Mouse (Mus musculus): ENCODE measurements around the gene Tnfaip6.

DNA sequence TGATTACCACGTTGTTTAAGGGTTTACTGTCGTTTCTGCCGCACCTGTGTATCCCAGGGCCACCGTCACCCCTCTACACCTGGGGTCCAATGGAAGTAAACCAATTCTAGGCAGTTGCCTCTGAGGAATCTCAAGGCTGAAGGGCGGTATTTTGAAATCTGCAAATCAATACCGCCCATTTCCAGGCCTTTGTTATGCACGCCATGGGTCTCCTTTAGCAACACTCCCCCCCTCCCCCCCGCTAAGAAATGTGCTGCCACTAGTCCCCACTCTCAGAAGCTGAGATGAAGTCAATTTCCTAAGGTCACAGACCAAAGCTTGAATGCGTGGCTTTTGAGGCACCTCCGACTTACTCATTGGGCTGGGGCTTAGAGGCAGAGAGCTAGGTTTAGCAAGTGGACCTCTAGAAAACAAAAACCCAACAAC lies 34.3 kb downstream of the Tnfaip6 start:
- no peak for TF ChIP-seq CTCF (IDR thresholded peaks at IDR 0.05; ENCODE audit: control insufficient read depth, insufficient read depth, insufficient read length)
- TF ChIP-seq FOSL1 (IDR thresholded peaks at IDR 0.05; ENCODE audit: insufficient read depth, low read length, poor library complexity, severe bottlenecking) = no peak
- no peak for TF ChIP-seq MAX (IDR thresholded peaks at IDR 0.05)
- TF ChIP-seq MYOG (IDR thresholded peaks at IDR 0.05; ENCODE audit: control insufficient read depth, extremely low read depth, insufficient read length) = no peak
- no peak for TF ChIP-seq USF1 (IDR thresholded peaks at IDR 0.05; ENCODE audit: low read depth)
